Mouse (Mus musculus) embryonic facial prominence, embryonic 11.5 days (tissue): ENCODE measurements around the gene Defa36. TPM values are rescaled to one million over a fixed set of nuclear protein-coding genes. Genes with fewer than 3 reads are reported as not detected.
"Not testable (repeated sequence)": the region's sequence is repeated elsewhere in the genome, so short reads cannot be mapped to it uniquely, and the experiment has no call there.

Experiments
- ATAC-seq: fragments of 200-750 bp; cut with Nextera tagmentation; replicated peaks from 2 replicates; pipeline ENCODE4 v1.8.0; 2017; ENCODE audit warnings: low read depth; ENCODE audit not compliant: insufficient number of reproducible peaks, low FRiP score, low TSS enrichment
- DNase-seq: peaks from one replicate; pipeline ENCODE4 v3.0.0-alpha.2; 2015; ENCODE audit warnings: low spot score
- H3K27ac ChIP-seq: fragments of 300-500 bp; sonication (generic); replicated peaks from 2 replicates; pipeline ENCODE4 v1.5.1; 2014; ENCODE audit warnings: mild to moderate bottlenecking, low read depth, low read length, control low read depth
- H3K27me3 ChIP-seq: fragments of 300-500 bp; sonication (generic); 2 replicates; pipeline ENCODE4 v1.6.1; 2014; ENCODE audit warnings: mild to moderate bottlenecking, low read length, moderate library complexity, mixed read lengths; ENCODE audit not compliant: control insufficient read depth, insufficient read depth
- H3K36me3 ChIP-seq: fragments of 300-500 bp; sonication (generic); replicated peaks from 2 replicates; pipeline ENCODE4 v1.6.1; 2014; ENCODE audit warnings: low read depth, mild to moderate bottlenecking, low read length, moderate library complexity, mixed read lengths; ENCODE audit not compliant: control insufficient read depth, insufficient read depth
- H3K4me1 ChIP-seq: fragments of 300-500 bp; sonication (generic); 2 replicates; pipeline ENCODE4 v1.6.1; 2014; ENCODE audit warnings: low read length, mixed read lengths; ENCODE audit not compliant: control insufficient read depth, insufficient read depth
- H3K4me2 ChIP-seq: fragments of 300-500 bp; sonication (generic); 2 replicates; pipeline ENCODE4 v1.6.1; 2014; ENCODE audit warnings: low read depth, mild to moderate bottlenecking, control low read depth, low read length, moderate library complexity
- H3K4me3 ChIP-seq: fragments of 300-500 bp; sonication (generic); 2 replicates; pipeline ENCODE4 v1.5.1; 2014; ENCODE audit warnings: low read depth, low read length, control low read depth
- H3K9ac ChIP-seq: fragments of 300-500 bp; sonication (generic); replicated peaks from 2 replicates; pipeline ENCODE4 v1.6.1; 2014; ENCODE audit warnings: mild to moderate bottlenecking, control low read depth, low read length
- H3K9me3 ChIP-seq: fragments of 300-500 bp; sonication (generic); replicated peaks from 2 replicates; pipeline ENCODE4 v1.6.1; 2016; ENCODE audit warnings: mild to moderate bottlenecking, low read length, inconsistent platforms, mixed read lengths; ENCODE audit not compliant: control insufficient read depth
- WGBS: fragments of 180-500 bp; shearing (Covaris S2); extraction: QIAGEN DNeasy Blood & Tissue Kit; methylation state at CpG from one replicate; pipeline ENCODE4 v1.1.7; 2014; 5-methylcytosine and 5-hydroxymethylcytosine counted together
- polyA plus RNA-seq: library from polyadenylated mRNA; unstranded; fragments of >200 nt; fragmentation: Nextera tagmentation; extraction: Ambion mirVana; gene quantifications from 2 replicates; pipeline ENCODE4 v1.2.1, GENCODE M21; 2014

The Defa36 gene
- not detected in 2 replicates for polyA plus RNA-seq

- not testable (repeated sequence) for H3K9me3 ChIP-seq, H3K4me3 ChIP-seq, H3K9ac ChIP-seq, DNase-seq, H3K36me3 ChIP-seq, H3K27ac ChIP-seq, H3K27me3 ChIP-seq, H3K4me1 ChIP-seq, ATAC-seq, H3K4me2 ChIP-seq
- no CpG with 5 or more reads among the region's 1 CpGs for WGBS
These were observed at the start of gene Defa36 for GRCm38 (mm10) chr8:21427111-21427510. Gene Defa36 (plus strand): TSS chr8:21427411.

- not testable (repeated sequence) for DNase-seq, H3K27me3 ChIP-seq, H3K9ac ChIP-seq, H3K27ac ChIP-seq, H3K9me3 ChIP-seq, H3K36me3 ChIP-seq, H3K4me3 ChIP-seq, ATAC-seq, H3K4me1 ChIP-seq, H3K4me2 ChIP-seq
- whole genome bisulfite sequencing: no CpG with 5 or more reads among the region's 2 CpGs
These were observed 49.0 kb upstream of the Defa36 start, which contains the start of gene Defa2 for GRCm38 (mm10) chr8:21378215-21378614. Gene Defa2 (plus strand): TSS chr8:21378515.

GRCm38 (mm10) chr8:21391511-21391910, 35.7 kb upstream of the Defa36 start, which contains the start of gene Defa33:
Gene Defa33 (plus strand): TSS chr8:21391811.
- not testable (repeated sequence) for H3K36me3 ChIP-seq, DNase-seq, ATAC-seq, H3K4me1 ChIP-seq, H3K9ac ChIP-seq, H3K27ac ChIP-seq, H3K27me3 ChIP-seq, H3K4me3 ChIP-seq, H3K4me2 ChIP-seq, H3K9me3 ChIP-seq
- no CpG with 5 or more reads among the region's 2 CpGs for WGBS

- DNase-seq, ATAC-seq: not testable (repeated sequence)
- no CpG with 5 or more reads among the region's 1 CpGs for WGBS
These were observed 29.2 kb downstream of the Defa36 start, which contains the start of gene Gm7849 for GRCm38 (mm10) chr8:21456460-21456859. Gene Gm7849 (minus strand): TSS chr8:21456560.

More at GRCm38 (mm10) chr8:21456460-21456859, 29.2 kb downstream of the Defa36 start, which contains the start of gene Gm7849:
- not testable (repeated sequence) for H3K4me1 ChIP-seq, H3K36me3 ChIP-seq, H3K9ac ChIP-seq, H3K27ac ChIP-seq, H3K4me2 ChIP-seq, H3K9me3 ChIP-seq, H3K4me3 ChIP-seq, H3K27me3 ChIP-seq

Other genes starting within 250 kb of the Defa36 start
- gene Defa31, start 235.8 kb upstream of the Defa36 start, polyA plus RNA-seq: not detected in 2 replicates
- gene Gm15293, start 225.8 kb upstream of the Defa36 start, polyA plus RNA-seq: not detected in 2 replicates
- not detected in 2 replicates for gene Gm15292, start 177.7 kb upstream of the Defa36 start, polyA plus RNA-seq
- gene Defa27, start 111.9 kb upstream of the Defa36 start, polyA plus RNA-seq: not detected in 2 replicates
- gene Defa29, start 100.4 kb upstream of the Defa36 start, polyA plus RNA-seq: not detected in 2 replicates
- not detected in 2 replicates for gene Defa2, start 48.9 kb upstream of the Defa36 start, polyA plus RNA-seq
- not detected in 2 replicates for gene Defa33, start 35.6 kb upstream of the Defa36 start, polyA plus RNA-seq
- not detected in 2 replicates for gene Gm7849, start 29.1 kb downstream of the Defa36 start, polyA plus RNA-seq
- not detected in 2 replicates for gene Defa20, start 81.8 kb downstream of the Defa36 start, polyA plus RNA-seq
- not detected in 2 replicates for gene Defa32, start 101.6 kb downstream of the Defa36 start, polyA plus RNA-seq
- not detected in 2 replicates for gene Defa37, start 138.0 kb downstream of the Defa36 start, polyA plus RNA-seq
- not detected in 2 replicates for gene Defa28, start 155.6 kb downstream of the Defa36 start, polyA plus RNA-seq
- gene Gm7861, start 167.1 kb downstream of the Defa36 start, polyA plus RNA-seq: not detected in 2 replicates
- not detected in 2 replicates for gene Defa26, start 190.8 kb downstream of the Defa36 start, polyA plus RNA-seq
- gene Defa17, start 228.4 kb downstream of the Defa36 start, polyA plus RNA-seq: not detected in 2 replicates
- not detected in 2 replicates for gene Defa34, start 238.4 kb downstream of the Defa36 start, polyA plus RNA-seq